Mouse (Mus musculus) thymus, postnatal 10 days (tissue): ENCODE measurements around the gene Idh3a.
"Not testable (repeated sequence)": the region's sequence is repeated elsewhere in the genome, so short reads cannot be mapped to it uniquely, and the experiment has no call there.

Experiments used
- DNase-seq, 2 experiments: peaks; one replicate each; pipeline ENCODE4 v3.0.0; 2021; ENCODE audit warnings: low spot score in 2 of 2

Gene Idh3a

DNA sequence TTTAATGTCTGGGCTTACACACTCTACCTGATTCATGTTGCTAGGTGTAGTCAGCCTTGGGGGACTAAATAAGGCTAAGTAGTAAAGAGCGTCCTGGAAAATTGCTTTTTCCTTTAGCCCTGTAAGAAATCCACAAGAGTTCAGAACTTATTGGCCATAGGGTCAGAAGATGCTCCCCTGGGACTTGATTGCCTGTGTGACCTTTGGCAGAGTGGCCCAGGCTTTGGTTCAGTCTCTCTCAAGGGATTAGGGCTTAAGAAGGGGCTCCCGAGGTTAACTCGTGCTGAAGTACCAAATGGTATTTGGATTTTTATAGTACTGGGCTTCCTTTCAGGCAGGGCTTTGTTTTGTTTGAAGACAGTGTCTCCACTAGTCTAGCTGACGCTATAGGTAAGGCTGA is 1.7 kb downstream of the Idh3a start:
- DNase-seq = no peak

DNA sequence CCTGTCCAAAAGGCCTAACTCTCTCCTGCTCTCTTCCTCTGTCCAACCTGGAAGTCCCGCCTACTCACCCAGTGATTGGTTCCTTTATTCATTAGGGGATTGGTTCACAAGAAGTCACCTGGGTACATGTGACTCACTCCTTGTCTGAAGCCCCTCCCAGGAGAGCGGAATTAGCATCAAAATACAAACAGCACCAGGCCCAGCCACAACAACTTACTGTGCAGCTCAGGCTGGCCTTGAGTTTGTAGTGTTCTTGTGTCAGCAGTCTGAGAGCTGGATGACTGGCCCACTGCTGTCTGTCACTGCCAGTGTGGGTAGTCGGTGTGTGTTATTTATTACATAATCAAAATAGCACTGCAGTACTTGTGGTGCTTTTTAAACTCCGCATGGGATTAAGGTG is 7.5 kb downstream of the Idh3a start:
- DNase-seq = not testable (repeated sequence)

DNA sequence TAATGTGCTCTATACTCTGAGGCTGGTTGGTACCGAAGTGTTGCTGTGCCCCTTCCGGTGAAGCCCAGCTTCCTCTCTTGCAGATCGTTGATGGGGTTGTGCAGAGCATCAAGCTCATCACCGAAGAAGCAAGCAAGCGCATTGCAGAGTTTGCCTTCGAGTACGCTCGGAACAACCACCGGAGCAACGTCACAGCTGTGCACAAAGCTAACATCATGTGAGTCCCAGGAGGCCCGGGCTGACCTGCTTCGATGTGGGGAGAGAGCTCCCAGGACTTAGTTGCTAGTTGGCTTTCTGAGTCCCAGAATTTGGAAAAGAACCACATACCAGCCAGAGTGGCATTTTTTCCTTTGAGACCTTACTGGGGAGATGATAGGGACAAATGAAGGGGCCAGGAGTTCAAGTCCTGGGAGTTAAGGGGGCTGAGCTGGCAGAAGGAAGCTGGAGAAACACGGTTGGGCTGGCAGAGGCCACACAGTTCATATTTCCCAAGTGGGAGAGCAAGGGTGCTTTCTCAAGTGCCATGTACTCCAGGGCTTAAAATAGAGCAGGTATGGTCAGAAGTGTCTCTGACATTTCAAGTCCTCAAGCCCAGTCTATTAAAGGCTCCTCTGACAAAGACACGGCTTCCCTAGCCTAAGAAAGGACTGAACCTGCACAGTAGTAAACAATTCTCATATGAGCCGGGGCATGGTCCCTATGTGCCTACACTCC is 10.8 kb downstream of the Idh3a start:
- no peak for DNase-seq

DNA sequence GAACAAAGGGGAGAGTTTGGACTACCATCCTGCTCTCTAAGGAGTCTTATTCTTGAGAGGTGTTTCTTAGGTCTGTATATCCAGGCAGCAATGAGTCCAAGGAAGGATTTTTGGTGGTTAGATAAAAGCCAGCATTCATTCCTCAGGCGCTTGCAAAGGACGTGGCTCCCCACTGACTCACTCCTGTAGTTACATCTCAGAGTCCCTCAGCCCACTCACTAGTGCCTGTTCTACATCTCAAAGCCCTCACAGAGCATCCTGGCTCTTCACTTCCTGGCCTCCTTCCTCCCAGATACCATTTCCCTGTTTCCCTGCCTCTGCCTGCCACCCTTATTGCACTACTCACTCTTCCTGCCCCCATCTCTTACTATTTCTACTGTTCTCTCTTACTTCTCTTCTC is 16.3 kb downstream of the Idh3a start:
- no peak for DNase-seq

DNA sequence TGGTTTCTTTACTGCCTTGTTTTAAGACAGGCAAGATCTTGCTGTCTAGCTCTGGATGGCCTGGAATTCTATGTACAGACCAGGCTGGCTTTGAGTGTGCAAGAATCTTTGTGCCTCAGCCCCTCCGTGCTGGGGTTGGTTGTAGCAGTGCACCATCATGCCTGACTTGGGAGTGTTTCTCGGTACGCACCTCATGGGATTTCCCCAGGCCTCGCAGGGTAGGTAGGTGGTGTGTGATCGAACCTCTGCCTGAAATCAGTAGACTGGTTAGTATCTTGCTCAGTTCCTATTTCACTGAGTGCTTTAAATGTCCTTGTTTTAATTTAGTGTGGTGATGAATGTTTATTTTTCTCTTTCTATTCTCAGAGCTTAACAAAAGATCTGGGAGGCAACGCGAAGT is 16.8 kb downstream of the Idh3a start:
- no peak for DNase-seq

DNA sequence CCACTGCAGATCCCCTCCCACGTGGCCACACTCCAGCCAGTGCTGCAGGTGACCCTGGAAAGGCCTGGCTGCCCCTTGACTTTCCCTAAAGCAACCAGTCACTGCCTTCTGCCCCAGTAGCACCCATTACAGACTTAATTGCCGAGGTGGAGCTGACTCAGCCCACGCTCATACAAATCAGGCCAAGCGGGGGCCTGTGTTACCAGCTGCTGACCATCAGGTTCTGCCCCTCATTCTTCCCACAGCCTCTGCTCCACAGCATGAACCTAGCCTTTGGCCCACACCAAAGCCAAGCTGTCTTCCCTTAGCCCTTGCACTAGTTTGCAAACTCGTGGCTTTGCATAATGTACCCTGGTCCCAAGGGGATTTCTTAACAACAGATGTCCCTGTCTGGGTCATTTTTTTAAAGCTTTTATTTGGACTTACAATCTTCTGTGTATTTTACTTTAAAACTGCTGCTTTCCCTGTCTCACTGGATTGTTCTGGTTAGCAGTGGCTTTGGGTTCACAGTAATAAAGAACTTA is 18.1 kb downstream of the Idh3a start:
- no peak for DNase-seq

DNA sequence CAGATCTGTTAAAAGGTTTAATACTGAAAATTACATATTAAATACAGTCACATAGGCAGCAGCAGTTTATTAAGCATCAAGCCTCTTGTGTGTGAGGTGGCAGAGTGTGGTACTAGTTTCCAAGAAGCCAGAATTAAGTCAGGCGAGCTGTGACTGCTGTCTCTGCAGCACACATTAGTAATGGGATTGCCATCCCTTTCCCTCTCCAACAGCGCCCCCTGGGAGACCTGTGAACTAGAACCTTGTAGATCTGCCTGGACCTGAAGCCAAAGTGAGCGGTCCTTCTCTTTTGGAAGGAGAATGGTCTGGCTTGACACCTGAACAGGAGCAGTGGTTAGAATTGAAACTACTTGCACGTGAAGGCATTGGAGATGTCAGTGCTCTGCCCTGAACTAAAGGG is 18.8 kb downstream of the Idh3a start:
- DNase-seq = peak in 1 of 2 experiments; percentile 62

DNA sequence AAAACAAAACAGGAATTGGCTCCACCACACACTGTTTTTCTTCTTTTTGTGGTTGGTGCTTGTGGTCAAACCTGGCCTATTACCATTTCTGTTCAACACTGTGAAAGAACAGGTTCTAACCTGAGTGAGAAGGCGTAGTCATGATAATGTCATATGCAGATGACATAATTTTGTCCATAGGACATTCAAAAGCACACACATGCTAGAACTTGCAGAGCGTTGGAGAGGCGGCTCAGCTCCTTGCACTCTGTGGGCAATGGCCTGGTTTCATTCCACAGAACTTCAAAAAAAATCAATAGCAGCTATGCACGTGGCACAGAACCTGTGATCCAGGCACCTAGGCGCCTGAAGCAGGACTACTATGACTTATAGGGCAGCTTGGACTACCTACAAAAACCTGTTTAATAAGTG is 26.7 kb downstream of the Idh3a start:
- no peak for DNase-seq

DNA sequence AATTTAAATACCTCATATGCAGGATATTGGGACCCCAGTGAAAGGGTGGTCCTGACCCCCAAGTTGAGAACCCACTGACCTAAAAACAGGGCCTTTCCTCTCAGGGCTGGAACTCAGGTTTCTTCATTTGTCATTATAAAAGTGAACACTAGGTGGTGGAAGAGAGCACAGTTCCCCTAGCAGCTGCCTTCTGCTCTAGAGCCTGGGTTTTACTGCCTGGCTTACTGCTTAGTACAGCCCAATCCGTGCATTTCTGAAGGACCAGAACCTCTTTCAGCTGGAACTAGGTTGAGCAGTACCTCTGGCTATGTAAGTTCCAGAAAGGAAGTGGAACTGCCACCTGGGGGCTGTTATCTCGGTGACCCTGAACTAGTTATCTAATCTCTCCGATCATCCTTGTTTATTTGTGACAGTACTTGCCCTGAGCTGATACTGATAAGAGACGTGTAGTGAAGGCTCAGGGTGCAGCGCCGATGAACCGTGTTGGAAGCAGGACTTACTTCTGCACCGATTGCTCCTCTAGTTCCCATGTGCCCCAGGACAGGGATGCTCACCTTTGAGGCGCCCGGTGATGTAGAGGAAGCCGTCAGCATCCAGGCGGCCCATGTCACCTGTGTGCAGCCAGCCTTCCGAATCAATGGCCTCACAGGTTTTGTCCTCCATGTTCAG is 28.2 kb downstream of the Idh3a start:
- peak in 1 of 2 experiments; percentile 57 for DNase-seq

DNA sequence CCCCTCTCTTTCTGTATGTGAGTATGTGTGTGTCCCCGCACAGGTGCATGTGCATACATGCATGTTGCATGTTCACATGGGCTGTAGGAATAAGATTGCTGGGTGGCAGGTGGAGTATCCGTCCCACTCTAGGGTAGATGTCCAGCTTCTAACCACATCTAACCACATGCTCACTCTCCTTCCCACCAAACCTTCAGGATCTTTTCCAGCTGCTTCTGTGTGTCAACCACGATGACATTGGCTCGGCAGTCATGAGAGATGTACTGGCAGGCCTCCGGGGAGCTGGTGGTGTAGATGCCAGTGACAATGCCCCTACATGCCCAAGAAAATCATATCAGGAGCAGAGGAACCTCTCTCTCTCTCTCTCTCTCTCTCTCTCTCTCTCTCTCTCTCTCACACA is 41.1 kb downstream of the Idh3a start:
- DNase-seq = no peak

DNA sequence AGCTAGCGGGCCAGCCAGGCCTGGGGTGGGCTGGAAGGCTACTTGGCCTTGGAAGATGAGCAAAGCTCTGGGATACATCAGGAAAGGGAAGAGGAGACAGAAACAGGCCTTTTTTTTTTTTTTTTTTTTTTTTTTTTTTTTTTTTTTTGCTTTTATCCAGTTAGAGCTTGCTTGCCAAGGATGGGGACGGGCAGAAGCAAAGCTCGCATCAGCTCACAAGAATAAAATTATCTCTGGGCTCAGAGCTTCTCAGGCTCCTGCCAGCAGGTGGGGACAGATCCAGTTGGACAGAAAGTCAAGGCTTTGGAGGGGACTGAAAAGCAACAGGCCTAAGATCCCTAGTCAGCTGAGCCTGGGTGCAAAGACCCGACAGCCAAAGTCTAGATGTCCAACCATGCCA is 42.6 kb downstream of the Idh3a start:
- no peak for DNase-seq

DNA sequence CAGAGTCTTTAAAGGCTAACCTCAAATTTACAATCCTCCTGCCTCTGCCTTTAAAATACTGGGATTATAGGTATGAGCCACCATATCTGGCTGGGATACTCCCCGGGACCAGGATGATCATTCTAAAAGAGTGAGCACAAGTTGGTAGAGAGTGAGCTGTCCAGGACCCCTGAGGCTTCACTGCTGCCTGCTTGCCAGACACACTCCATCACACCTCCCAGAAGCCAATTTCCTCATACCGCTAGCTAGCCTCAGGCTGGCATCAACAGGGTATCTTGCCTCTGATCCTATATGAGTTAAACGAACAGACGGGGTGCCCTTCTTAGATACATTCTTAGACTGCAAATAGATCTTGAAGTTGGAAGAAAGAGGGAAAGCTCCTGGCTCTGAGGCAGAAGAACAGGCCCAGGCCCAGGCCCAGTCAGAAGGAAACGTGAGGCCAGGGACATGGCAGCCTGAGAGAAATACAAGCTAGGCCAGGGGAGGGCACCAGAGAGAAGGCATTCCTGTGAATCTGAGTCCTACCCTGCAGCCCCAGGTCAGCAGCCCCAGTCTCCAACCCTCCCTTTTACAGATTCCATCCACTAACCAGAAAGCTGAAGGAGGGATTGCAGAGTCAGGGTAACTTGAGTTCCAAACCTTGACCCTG is 43.6 kb downstream of the Idh3a start:
- DNase-seq = no peak

DNA sequence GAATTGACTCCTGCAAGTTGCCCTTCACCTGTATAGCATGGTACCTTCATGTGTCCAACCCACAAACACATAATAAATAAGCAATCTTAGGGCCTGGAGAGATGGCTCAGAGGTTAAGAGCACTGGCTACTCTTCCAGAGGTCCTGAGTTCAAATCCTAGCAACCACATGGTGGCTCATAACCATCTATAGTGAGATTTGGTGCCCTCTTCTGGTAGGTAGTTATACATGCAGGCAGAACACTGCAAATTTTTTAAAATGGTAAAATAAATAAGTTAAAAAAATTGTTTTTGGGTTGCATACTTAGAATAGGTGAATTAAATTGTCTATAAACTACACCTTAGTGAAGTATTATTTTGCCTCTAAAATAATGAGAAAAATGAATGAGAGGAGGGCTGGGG is 44.8 kb downstream of the Idh3a start:
- DNase-seq = no peak

DNA sequence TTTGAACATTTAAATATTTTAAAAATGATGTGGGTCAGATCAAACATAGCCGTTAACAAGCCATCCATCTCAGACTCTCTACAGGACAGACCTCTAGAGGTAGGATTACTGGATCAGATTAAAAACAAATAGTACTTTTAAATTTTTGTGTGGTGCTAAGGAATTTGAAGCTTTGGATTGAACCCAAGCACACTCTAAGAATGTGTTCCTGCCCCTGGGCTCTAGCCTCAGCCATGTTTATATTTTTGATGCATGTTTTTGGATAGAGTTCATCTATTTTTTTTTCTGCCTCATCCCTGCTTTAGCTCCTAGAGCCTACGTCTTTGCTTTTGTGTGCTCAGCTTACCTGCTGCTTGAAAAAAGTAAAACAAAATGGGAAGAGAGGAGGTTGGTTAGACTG is 47.3 kb downstream of the Idh3a start:
- no peak for DNase-seq

DNA sequence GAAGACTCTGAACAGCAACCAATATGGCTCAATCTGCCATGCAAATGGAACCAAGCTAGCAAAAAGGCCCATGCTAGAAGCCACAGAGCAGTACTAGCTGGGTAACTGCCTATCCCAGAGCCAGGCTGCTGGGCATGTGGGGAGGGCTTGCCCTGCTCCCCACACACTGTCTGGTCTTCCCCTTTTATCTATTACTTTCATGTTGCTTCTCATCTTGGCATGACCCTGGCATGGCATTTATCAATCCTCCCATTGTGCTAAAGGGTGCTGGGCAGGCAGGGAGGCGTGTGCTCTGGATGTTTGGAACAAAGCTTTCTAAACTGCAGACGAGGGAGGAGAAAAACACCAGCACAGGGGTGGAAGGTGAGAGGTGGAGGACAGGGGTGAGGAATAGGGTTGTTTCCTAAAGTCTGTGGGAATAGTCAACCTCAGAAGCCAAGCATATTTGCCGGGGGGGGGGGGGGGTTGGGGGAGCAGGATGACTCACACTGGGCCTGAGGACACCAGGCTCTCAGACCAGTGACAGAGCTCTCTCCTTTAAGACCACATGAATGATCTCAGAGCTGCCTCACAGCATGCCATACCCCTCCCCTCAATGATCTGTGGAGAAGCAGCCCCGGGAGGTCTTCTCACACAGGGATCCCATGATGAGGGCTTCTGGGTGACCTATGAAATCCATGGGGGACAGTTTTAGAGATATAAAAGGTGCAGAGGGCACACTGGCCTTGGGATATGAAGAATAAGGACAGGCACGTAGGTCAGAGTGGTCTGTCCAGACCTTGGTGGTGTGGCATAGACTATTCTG is 51.6 kb downstream of the Idh3a start:
- no peak for DNase-seq

DNA sequence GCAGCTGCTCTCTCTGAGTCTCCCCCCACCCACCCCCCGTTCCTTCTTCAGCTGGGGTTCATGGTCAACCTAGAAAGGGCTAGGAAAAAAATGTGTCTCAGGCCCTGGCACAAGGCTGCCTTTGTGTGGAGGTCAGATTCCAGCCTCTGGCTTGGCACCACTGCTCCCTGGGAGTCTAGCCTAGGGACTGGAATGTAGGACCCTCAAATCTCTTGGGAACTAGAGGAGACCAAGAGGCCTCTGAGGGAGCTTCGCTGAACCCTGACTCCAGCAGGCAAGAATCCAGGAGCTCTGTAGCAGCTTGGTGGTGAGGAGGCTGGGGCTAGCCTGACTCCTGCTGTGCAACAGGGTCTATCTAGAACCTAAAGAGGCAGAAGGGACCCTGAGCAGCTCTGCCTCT is 53.1 kb downstream of the Idh3a start:
- DNase-seq = no peak

DNA sequence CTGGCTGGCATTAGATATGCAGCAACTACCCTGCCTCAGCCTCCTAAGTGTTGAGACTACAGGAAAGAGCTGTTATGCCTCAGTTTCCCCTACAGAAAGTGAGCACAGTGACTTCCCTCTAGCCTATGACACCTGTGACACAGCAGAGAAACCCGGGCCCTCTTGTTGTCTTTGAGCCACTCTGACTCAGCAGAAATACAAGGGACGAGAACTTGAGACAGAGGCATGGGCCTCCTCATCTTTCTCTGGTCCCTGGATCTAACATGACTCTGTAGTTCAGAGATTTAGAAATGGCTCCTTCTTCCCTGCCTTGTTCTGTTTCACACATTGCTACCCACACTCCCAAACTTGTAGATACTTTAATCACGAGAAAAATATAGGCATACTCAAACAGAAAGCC is 55.4 kb downstream of the Idh3a start:
- DNase-seq = no peak

DNA sequence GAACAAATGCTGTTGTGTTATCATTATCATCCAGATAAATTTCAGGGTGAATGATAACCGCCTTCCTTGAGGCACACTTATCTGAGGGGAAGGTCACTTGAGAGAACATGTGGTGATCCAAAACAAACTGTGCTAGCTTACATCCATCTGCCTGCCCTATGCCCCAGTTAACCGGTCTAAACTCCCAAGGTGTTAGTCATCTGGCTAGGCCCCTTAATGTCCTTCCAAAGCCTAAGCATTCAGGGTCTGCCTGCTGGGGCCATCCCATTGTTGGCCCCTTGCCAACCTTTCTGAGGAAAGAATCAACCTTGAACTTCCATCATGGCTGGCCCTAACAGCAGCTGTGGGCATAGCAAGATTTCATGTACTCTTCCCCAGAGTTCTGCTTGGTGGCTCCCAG is 56.0 kb downstream of the Idh3a start:
- DNase-seq = no peak

DNA sequence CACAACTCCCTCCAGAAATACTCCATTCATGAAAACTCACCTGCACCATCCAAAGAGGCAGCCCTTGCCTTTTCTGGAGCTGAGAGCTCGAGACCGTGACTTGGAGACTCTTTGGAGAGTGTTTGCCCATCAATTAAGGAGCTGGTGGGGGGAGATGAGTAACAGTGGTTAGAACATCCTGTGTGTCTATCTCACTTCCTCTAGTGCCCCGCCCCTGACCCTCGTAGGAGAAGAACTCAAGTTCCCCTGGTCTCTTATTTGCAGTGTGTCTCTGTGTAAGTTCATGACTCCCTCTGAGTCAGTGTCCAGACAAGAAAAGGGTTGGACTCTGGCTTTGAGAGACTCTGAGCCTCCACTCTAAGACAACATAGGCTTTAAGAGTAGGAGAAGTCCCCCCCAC is 56.4 kb downstream of the Idh3a start:
- peak; percentile 5 to 15 for DNase-seq

DNA sequence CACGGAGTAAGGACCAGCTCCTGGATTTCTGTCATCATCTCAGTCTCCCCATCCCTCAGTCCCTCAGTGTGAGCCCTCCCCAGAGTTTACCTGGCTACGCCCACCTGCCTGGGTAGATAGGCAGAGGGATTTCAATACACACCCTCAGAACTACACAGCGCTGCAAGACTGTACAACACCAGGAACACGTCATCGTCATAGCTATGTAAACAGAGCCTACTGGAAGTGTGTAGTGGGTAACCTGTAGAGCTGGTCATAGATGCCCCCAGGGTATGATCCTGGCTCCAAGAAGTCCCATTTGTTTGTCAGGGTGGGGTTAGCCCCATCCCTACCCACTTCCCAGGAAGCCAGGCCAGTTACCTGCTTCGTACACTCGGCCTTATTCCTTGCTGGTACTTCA is 57.0 kb downstream of the Idh3a start:
- no peak for DNase-seq

DNA sequence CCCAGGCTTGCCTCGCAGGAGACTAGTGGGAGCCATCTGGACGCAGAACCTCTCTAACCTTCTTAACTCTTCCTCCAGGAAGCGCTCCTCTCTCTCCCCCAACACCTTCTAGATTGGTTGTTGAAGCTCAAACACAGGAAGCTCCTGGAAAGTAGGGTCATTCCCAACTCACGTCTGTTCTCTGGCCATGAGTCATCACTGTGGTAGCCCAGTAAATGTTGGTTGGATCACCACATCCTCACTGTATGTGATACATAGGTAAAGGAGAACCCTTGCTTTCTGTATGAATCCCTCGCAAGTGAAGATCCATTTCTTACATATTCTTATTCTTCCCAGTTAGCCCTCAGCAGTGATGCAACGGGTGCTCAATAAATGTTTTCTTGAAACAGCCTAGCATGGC is 59.4 kb downstream of the Idh3a start:
- no peak for DNase-seq

DNA sequence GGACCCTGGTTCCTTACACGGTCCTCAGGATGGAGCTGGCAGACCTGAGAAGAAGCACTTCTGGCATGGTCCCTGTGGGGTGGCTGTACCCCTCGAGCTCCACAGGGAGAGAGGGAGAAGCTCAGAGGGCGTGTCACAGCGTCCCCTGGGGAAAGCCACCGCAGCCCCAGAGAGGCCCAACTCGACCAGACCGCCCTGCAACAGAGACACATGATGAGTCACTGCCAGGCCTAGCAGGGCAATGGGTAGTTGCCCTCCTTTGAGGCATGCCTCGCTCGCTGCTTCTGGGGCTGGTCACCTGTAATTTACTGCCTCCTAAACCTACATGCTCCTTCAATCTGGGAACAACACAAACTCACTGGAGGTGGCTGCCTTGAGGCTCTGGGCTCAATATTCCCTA is 60.1 kb downstream of the Idh3a start:
- no peak for DNase-seq
